Mouse (Mus musculus) bone marrow, adult 2 months (tissue): ENCODE data around the gene Ssbp3.

Source experiments
- CTCF ChIP-seq: fragments of 200-500 bp; IDR thresholded peaks from 2 replicates; pipeline ENCODE4 v1.5.1; 2011; ENCODE audit warnings: low read length, control low read depth; ENCODE audit not compliant: control insufficient read depth, insufficient read depth
- POLR2A ChIP-seq: fragments of 200-500 bp; IDR thresholded peaks from 2 replicates; pipeline ENCODE4 v1.6.1; 2011; ENCODE audit warnings: low read depth, mild to moderate bottlenecking, control low read depth, low read length, borderline replicate concordance; ENCODE audit not compliant: control insufficient read depth

- TF ChIP-seq POLR2A (no peak), CTCF (no peak)
Measured at GRCm38 (mm10) chr4:107005166-107005565, 94.7 kb downstream of the Ssbp3 start.
